Mouse (Mus musculus) cerebellum, adult 18-20 months (tissue): ENCODE measurements around the gene 1700014D04Rik.
"Not testable (repeated sequence)": the region's sequence is repeated elsewhere in the genome, so short reads cannot be mapped to it uniquely, and the experiment has no call there.

Experiments
- DNase-seq, 2 experiments: peaks; one replicate each; pipeline ENCODE4 v3.0.0; 2021

1700014D04Rik gene

DNA sequence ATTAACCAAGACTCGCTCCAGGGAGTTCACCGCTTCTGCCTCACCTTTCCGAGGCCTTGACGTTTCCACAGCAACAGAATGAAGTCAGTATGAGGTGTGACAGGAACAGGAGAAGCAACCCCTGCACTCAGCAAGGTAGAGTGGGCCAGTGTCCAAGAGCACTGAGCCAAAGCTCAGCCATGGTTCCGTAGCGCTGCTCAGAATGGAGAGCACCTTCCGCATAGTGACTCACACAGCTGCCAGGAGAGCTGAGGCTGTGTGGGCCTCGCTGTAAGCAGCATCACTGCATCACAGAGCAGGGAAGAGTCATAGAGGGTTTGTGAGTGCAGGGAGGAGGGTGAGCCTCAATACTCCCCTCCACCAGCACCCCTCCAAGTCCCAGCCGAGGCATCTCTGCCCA is at the start of gene 1700014D04Rik:
Gene 1700014D04Rik, minus strand, starts transcription at position 42 of the 400 bp plus-strand sequence.
- DNase-seq, result no peak

GRCm38 (mm10) chr13:59795807-59796465 is 49.4 kb upstream of the 1700014D04Rik start:
- DNase-seq, result no peak

DNA sequence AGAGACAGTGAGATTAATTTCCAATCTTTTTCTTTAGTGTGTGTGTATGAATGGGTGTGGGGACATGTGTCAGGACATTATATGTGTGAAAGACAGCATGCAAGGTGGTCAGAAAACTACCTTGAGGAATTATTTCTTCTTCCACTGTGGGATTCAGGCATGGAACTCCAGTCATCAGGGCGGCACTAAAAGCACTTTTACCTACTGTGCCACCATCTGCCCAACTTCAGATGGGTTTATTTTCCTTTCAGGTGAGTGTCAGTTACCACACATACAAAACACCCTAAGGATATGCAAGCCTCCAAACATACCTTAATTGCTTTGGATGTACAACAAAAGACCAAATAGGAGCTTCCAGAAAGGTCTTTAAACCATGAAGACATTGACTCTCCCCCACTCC is 48.2 kb upstream of the 1700014D04Rik start:
- peak; percentile 35 to 40 for DNase-seq

GRCm38 (mm10) chr13:59782145-59782544 is 35.6 kb upstream of the 1700014D04Rik start, which contains the start of gene Gm49354:
Gene Gm49354 (minus strand): TSS chr13:59782245.
- DNase-seq, result no peak

DNA sequence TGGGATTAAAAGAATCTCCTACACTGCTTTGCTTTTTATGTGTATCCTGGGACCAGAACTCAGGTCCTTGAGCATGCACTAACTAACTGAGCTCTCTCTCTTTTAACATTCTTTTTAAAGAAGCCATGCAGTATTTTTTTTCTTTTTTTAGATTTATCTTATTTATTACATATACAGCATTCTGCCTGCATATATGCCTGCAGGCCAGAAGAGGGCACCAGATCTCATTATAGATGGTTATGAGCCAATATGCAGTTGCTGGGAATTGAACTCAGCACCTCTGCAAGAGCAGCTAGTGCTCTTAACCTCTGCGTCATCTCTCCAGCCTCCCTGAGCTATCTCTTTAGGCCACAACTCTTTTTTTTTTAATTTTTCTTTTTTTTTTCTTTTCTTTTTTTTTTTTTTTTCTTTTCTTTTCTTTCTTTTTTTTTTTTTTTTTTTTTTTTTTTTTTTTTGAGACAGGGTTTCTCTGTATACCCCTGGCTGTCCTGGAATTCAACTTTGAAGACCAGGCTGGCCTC is 33.3 kb upstream of the 1700014D04Rik start:
- not testable (repeated sequence) for DNase-seq

- no peak for DNase-seq
Measured at GRCm38 (mm10) chr13:59779213-59779612, 32.7 kb upstream of the 1700014D04Rik start.

GRCm38 (mm10) chr13:59775168-59775567 is 28.6 kb upstream of the 1700014D04Rik start:
- no peak for DNase-seq

DNA sequence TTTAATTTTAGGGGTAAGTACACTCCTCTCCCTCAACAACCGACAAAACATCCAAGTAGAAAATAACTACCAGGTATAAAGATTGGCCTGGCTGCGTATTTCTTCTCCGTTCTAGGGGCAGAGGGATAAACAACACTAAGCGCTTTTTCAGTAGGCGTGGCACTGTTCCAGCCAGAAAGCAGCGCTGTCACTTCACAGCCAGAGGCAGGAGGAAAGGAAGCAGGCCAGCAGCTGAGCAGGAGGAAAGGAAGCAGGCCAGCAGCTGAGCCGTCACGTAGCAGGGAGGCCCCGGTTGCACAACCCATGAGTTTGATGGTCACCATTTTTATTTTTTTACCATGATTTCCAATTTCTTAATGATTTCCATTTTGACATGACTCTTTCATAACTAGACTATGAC is 24.7 kb upstream of the 1700014D04Rik start:
- DNase-seq, result peak; percentile 45 to 53

GRCm38 (mm10) chr13:59770847-59771246 is 24.3 kb upstream of the 1700014D04Rik start:
- DNase-seq, result peak in 1 of 2 experiments; percentile 36

DNA sequence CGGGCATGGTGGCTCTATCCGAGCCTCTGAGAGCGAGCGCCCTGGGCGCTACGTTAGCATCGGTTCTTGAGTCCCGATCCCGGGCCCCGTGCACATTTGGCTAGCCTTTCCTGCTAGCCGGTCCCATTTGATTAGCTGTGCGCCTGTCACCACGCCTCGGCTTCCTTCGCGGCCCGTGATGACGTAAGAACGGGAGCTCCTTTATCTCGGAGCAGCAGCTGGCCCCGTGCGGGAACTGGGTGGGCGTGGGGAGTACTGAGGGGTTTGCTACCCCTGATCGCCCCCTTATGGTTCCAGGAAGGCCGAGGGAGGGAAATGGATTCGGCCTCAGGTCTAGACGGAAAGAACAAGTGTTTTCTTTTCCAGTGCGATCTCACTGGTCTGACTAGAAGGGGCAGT is 23.6 kb upstream of the 1700014D04Rik start:
- peak; percentile 80 to 83 for DNase-seq

- DNase-seq, result peak; percentile 99 to 100
Measured at GRCm38 (mm10) chr13:59769296-59770163, 23.0 kb upstream of the 1700014D04Rik start, which contains the start of gene Isca1. Gene Isca1 (minus strand): TSS chr13:59769810.

- DNase-seq, result no peak
Measured at GRCm38 (mm10) chr13:59768531-59768930, 22.0 kb upstream of the 1700014D04Rik start.

DNA sequence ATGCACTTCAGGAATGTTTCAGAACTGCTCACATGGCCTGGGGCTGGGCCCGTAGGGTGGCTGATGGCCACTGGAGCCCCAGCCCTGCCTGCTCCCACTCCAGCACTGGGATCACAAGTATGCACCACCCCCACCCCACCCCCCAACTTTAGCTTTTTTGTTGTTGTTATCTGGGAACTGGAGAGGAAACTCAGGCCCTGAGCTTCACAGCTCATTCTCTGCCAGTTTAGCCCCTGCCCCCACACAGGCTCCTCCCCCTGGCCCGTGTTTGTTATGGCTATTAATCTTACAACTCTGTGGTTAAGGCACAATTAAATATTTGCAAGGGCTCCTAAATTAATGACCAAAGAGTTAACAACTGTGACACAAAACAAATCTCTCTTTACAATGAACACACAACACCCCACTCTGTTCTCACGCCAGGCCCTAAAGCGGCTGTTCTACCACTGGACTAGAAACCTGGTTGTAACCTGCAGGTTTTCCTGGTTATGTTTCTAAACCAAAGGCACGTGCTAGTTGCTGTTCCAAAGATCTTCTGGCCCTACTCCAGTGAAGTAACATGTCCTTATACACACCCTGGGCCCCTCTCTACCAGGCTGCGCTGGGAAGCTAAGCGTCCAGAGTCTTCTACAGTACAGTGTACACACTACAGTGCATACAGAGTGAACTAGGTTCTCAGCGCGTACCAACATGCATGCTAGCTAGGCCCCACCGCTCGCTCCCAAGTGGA is 20.4 kb upstream of the 1700014D04Rik start:
- no peak for DNase-seq

DNA sequence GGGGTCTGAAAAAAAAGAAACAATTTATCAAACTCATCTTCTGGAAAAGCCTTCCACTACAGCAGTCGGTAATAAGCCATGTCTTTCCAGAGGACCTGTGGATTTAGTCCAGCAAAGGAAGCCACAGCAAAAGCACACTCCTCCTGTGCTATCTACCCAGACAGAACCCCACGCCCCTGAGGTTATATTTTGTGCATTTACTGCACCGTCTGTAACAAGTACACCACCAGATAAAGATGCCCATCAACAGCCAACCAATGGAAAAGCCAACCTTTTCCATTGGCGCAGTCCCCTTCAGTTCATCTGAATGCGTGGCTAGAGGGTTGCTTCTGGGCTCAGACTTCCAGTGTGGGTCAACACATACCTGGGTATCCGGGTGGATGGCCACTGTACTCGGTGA is 16.2 kb upstream of the 1700014D04Rik start:
- DNase-seq, result no peak

GRCm38 (mm10) chr13:59756906-59757305 is 10.4 kb upstream of the 1700014D04Rik start:
- no peak for DNase-seq

- DNase-seq, result no peak
Measured at GRCm38 (mm10) chr13:59750310-59750709, 3.8 kb upstream of the 1700014D04Rik start.

DNA sequence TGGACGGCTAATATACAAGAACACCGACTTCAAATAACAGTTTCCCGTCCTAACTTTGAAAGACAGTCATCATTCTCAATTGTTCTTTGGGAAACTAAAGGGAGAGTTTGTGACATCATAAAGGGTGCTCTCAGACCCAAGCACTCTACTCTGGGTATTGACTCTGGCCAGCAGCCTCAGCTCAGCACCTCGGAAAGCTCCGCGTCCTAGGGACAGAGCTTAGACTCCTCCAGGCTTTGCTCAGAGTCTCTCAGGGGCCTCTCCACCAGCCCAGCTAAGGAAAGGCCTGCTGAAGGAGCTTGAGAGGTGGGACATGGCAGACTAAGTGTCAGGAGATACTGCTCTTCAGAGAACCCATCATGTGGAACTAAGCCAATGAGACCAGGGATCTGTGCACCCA is 388 bp downstream of the 1700014D04Rik start:
- no peak for DNase-seq

DNA sequence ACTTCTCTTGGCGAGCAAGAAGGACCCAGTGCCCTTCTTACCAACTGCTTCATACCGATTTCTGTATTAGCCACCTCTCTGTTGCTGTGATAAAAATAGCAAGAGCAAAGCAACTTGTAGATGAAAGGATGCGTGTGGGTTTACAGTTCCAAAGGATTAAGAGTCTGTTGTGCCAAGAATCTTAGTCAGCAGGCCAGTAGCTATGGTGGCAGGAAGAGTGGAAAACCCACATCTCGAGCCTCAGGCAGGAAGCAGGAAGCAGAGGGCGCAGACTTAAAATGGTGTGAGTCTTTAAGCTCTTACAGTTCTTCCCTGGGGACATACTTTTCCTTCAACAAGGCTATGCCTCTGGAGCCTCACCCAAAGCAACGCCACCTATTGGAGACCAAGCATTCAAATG is 1.1 kb downstream of the 1700014D04Rik start:
- no peak for DNase-seq

DNA sequence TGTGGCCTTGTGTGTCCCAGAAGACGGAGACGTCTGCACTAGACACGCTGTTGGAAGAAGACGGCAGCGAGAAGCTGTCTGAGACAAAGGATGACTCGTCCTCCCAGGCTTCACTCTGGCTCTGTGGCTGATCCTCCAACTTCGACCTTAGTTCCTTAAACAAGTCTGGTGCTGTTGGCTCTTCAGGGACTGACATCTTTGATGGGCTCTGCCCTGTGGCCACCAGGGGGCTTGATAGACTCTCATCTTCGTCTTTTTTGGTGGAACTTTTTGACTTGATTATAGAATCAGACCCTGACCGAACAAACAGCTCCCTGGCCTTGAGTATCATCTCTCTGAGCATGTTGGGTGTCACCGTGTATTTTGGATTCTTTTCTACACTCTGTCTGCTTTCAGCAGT is 4.9 kb downstream of the 1700014D04Rik start:
- no peak for DNase-seq

DNA sequence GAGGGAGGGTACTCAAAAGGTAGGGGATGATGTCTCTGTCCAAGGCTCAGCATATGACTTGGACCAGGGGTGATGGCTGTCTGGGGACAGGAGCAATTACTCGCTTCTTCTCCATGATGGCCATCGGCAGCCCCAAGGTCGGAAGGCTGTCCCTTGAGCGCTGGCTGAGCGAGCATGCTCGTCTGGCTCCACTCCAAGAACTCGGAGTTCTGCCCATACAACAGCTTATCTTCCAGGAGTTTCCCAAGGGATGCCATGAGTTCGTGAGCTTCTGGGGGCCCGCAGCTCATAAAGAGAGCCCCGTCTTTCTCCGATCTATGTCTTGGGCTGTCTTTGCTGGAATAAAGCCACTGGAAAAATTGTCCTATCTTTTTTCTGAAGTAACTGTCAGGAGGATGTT is 5.5 kb downstream of the 1700014D04Rik start:
- DNase-seq, result no peak

GRCm38 (mm10) chr13:59739397-59739796 is 7.2 kb downstream of the 1700014D04Rik start:
- DNase-seq, result no peak

GRCm38 (mm10) chr13:59738455-59738854 is 8.1 kb downstream of the 1700014D04Rik start:
- no peak for DNase-seq

DNA sequence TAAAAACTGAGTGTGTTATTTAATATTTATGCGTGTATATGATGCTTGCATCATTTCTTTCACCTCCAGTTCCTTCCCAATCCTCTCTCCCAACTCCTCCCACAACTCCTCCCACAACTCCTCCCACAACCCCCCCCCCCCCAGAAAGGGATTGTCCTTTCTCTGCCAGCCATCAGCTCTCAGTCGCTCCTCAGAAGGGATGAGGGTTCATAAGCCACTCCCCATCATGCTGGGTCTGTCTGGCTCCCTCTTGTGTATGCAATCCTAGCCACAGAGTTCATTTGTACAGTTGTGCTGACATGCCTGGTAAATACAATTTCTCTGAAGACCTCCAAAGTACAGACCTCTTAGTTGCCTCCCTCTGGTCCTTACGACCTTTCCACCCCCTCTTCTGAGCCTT is 11.4 kb downstream of the 1700014D04Rik start:
- no peak for DNase-seq
